Mouse (Mus musculus) olfactory bulb, adult 2 months (tissue): ENCODE results near the gene Cul1.

Experiments
- CTCF ChIP-seq: fragments of 200-500 bp; IDR thresholded peaks from 2 replicates; pipeline ENCODE4 v1.5.1; 2012; ENCODE audit warnings: low read depth, mild to moderate bottlenecking, low read length, moderate library complexity; ENCODE audit not compliant: insufficient read depth
- POLR2A ChIP-seq: fragments of 200-500 bp; IDR thresholded peaks from 2 replicates; pipeline ENCODE4 v1.6.1; 2012; ENCODE audit warnings: mild to moderate bottlenecking, low read depth, low read length, moderate library complexity; ENCODE audit not compliant: insufficient read depth

DNA sequence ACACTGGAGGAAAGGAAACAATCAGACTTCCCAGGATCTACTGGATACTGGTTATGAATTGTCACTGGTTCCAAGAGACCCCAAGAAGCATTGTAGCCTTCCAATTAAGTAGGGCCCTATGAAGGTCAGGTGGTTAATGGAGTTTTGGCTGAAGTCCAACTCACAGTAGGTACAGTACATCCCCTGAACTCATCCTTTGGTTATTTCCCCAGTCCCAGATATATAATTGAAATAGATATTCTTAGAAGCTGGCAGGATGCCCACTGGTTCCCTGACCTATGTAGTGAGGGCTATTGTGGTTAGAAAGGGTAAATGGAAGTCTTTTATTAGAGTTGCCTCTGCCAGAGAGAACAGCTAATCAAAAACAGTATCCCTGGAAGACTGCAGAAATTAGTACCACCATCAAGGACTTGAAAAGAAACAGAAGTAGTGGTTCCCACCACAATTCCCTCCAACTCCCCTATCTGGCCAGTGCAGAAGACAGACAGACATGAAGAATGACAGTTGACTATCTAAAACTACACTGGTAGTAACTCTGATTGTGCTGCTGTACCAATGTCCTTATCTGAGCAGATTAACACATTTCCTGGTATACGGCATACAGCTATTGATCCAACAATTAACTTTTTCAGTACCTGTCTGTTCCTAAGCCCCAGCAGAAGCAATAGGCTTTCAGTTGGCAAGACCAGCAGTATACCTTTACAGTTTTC, 112.3 kb downstream of the Cul1 start:
- no peak for TF ChIP-seq CTCF
- no peak for TF ChIP-seq POLR2A
